Mouse (Mus musculus) megakaryocyte, embryonic 14.5 days (primary cell): Measurements from ENCODE around the gene Tbc1d22a.

ENCODE experiments used
- FLI1 ChIP-seq: IDR thresholded peaks from 2 replicates; pipeline ENCODE4 v1.6.1; 2012; ENCODE audit warnings: low read length, inconsistent platforms, mixed read lengths
- GATA1 ChIP-seq: IDR thresholded peaks from 3 replicates; pipeline ENCODE4 v1.6.1; 2012; ENCODE audit warnings: mixed read lengths, low read length, inconsistent platforms, borderline replicate concordance

- TF ChIP-seq FLI1, result no peak
- no peak for TF ChIP-seq GATA1
Measured at GRCm38 (mm10) chr15:86337726-86338125, 123.5 kb downstream of the Tbc1d22a start.
